Mouse (Mus musculus): Measurements from ENCODE around the gene Hoxb2.

DNA sequence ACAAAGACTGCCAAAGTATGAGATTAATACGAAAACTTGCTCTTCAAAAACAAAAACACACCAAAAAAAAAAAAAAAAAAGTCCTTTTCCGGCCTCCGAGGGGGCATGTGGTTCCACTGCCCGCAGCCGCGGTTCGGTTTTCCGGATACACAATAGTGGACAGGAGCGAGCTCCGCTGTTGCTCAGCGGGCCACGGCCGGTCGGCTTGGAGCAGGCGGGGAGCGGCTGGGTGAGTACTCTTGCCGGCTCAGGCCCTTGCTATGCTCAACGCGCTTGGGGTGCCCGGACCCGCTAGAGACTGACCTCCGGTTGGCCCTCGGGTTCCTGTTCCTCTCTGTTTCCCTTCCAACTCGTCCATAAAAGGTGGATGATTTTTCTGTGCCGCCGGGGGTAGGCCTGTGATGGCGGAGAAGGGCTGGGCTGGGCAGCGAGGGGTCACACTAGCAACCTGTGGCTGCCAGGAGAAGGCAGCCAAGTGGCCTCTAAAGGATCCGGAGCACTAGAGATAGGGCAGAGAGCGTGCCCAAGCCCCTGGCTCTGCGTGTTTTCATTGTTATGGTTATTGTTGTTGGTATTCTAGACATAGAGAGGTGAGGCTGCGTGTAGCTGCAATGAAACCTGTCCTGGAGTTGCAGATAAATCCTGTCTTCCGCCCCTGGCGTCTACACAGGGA, 35.5 kb upstream of the Hoxb2 start:
- TF ChIP-seq CTCF (IDR thresholded peaks at IDR 0.05; ENCODE audit: borderline replicate concordance, control insufficient read depth, extremely low read depth, insufficient read depth, low read length, poor library complexity) (no peak), POLR2A (IDR thresholded peaks at IDR 0.05; ENCODE audit: control insufficient read depth, extremely low read depth, insufficient read depth, low read length, poor library complexity) (no peak)

All from thymus, adult 2 months (tissue).